Mouse (Mus musculus): Measurements from ENCODE around the gene Elf2. TPM values are rescaled to one million over a fixed set of nuclear protein-coding genes. Genes with fewer than 3 reads are reported as not detected.

The Elf2 gene
- total and polyA plus RNA-seq, 3 experiments = 31.2 to 41.2 (median 32.2) TPM

DNA sequence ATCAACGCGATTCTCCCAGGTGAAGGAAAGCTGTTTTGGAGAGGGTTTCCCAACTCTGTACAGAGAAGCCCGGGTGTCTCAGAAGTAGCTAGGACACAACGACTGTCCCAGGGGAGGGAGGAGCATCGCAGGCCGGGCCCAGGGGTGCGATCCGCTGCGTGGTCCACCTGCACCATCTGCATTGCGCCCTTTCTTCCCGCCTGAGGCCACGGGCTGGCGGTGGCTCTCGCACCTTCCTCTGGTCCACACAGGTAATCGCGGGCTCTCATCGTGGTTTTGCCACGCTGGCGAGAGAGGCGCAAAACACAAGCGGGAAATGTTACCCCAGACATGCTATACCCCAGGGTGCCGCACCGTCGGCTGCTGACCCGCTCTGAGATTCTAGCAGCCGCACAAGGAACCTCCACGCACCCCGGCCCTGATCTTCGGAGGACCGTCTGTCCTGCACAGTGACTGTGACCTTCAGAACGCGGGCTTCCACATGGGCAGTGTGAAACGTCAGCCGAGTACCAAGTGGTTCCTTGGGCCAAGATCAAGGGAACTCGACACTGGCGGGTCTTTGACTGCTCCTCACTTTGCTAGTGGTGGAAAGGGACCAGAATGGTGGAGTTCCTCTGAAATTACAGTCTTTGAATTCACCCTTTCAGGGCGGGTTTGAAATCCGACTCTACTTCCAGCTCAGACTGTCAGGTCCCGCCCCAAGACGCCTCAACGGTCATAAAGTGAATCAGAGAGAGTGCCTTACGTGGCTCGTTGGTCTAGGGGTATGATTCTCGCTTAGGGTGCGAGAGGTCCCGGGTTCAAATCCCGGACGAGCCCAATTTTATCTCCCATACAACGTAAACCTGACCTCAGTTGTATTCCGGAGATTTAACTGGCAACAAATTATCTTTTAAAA is 18.4 kb upstream of the Elf2 start (continued):
- TF ChIP-seq E2F4 (IDR thresholded peaks at IDR 0.05; ENCODE audit: insufficient replicate concordance, low read depth, low read length) = peak; percentile 83; the same call in 1 of the 2 replicates
- TF ChIP-seq UBTF (IDR thresholded peaks at IDR 0.05; ENCODE audit: low read depth, low read length) = peak; percentile 83; the same call in 1 of the 2 replicates
- TF ChIP-seq NELFE (IDR thresholded peaks at IDR 0.05; ENCODE audit: low read depth, low read length) = no peak
- no peak for TF ChIP-seq USF1 (IDR thresholded peaks at IDR 0.05; ENCODE audit: low read depth, low read length)
- no peak for TF ChIP-seq ZNF384 (IDR thresholded peaks at IDR 0.05; ENCODE audit: low read depth, low read length)

DNA sequence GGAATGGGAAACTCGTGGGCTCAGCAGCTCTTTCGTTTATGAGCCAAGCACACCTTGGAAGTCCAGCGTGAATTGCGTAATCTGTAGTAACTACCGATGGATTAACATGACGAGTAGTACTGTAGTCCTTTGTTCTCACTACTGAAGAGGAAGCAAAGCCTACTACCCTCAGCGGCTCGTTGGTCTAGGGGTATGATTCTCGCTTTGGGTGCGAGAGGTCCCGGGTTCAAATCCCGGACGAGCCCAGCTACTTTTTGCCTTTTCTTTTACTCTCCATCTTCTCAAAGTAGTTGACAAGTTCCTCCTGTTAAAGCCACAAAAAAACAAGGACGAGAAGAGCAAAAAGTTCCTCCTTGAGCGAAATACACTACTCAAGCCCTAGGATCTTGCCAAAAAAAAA is 17.7 kb upstream of the Elf2 start:
- peak; percentile 92 for DNase-seq (ENCODE audit: extremely low read depth)
- no peaks in the 10 kb centered on the region for H3K36me3 ChIP-seq (replicated peaks in 1 of 2; ENCODE audit: control insufficient read depth in 1 of 2, insufficient read depth in 1 of 2, low read length in 1 of 2)
- no peaks in the 10 kb centered on the region for H3K27me3 ChIP-seq (replicated peaks)
- no peaks in the 10 kb centered on the region for H3K79me2 ChIP-seq (replicated peaks; ENCODE audit: control insufficient read depth, extremely low read depth, insufficient read depth, poor library complexity, severe bottlenecking)
- peak overlapping the region; percentile 52; the same call in 1 of the 2 replicates for H3K4me2 ChIP-seq (ENCODE audit: insufficient read depth, low read depth, poor library complexity, severe bottlenecking)
- in situ Hi-C loops (cut with MboI; ENCODE audit: low pct_ligation_motif_present, low pct_unique_long_range_greater_than_20kb, low sequenced_read_pairs) = loop anchor here (10.0 kb wide), 1 partner anchor 73 kb away; no protein-coding TSS in a partner anchor
- peak overlapping the region; percentile 75 to 94 (median 91) for H3K4me3 ChIP-seq (replicated peaks in 1 of 3; ENCODE audit: low read depth in 2 of 3, low read length in 2 of 3, poor library complexity in 1 of 3)
- peaks cover 4% of the 10 kb centered on the region in 2 experiments for H3K4me1 ChIP-seq (ENCODE audit: control insufficient read depth in 1 of 2, insufficient read depth in 2 of 2)
- no peaks in the 10 kb centered on the region for H3K9me3 ChIP-seq (replicated peaks; ENCODE audit: low read length)
- dilution Hi-C loops (cut with MboI; ENCODE audit: extremely low pct_ligation_motif_present, extremely low pct_unique_long_range_greater_than_20kb, low sequenced_read_pairs) = no loop called here
- H3K9ac ChIP-seq (ENCODE audit: insufficient read depth, low read depth) = peak overlapping the region; percentile 61
- H3K27ac ChIP-seq (ENCODE audit: insufficient read depth, low read depth) = no peak overlapping the region
- TF ChIP-seq BHLHE40 (IDR thresholded peaks at IDR 0.05; ENCODE audit: low read depth, low read length) (no peak), PAX5 (IDR thresholded peaks at IDR 0.05; ENCODE audit: low read length) (no peak), USF1 (IDR thresholded peaks at IDR 0.05; ENCODE audit: low read depth, low read length) (no peak), CHD1 (IDR thresholded peaks at IDR 0.05; ENCODE audit: low read depth, low read length) (no peak), ZC3H11A (IDR thresholded peaks at IDR 0.05; ENCODE audit: low read depth, low read length) (no peak), JUN (IDR thresholded peaks at IDR 0.05; ENCODE audit: insufficient read depth, low read depth, low read length) (no peak), POLR2A (IDR thresholded peaks at IDR 0.05; ENCODE audit: low read depth, low read length) (no peak), IRF4 (IDR thresholded peaks at IDR 0.05; ENCODE audit: low read depth, low read length) (no peak; the same call in 1 of the 2 replicates), JUND (conservative IDR thresholded peaks at IDR 0.05; ENCODE audit: low read depth, low read length) (no peak), SMC3 (IDR thresholded peaks at IDR 0.05; ENCODE audit: low read depth, low read length) (no peak), USF2 (conservative IDR thresholded peaks at IDR 0.05; ENCODE audit: low read depth, low read length) (no peak), EP300 (IDR thresholded peaks at IDR 0.05; ENCODE audit: low read length) (no peak), KAT2A (IDR thresholded peaks at IDR 0.05; ENCODE audit: insufficient replicate concordance, low read length) (peak; percentile 81; the same call in 1 of the 2 replicates), MAFK (IDR thresholded peaks at IDR 0.05; ENCODE audit: insufficient replicate concordance, low read length) (peak; percentile 96), CTCF (conservative IDR thresholded peaks at IDR 0.05 in 1 of 2, IDR thresholded peaks at IDR 0.05 in 1 of 2; ENCODE audit: low read depth in 2 of 2, low read length in 2 of 2) (no peak), ZNF384 (IDR thresholded peaks at IDR 0.05; ENCODE audit: low read depth, low read length) (peak; percentile 82), TCF12 (IDR thresholded peaks at IDR 0.05; ENCODE audit: low read depth, low read length) (no peak), ZKSCAN1 (IDR thresholded peaks at IDR 0.05; ENCODE audit: borderline replicate concordance, low read depth, low read length) (no peak), ELF1 (IDR thresholded peaks at IDR 0.05; ENCODE audit: low read depth, low read length) (peak; percentile 97), POLR2AphosphoS2 (IDR thresholded peaks at IDR 0.05; ENCODE audit: low read depth, low read length) (no peak), MAX (IDR thresholded peaks at IDR 0.05; ENCODE audit: low read length) (no peak), GABPA (IDR thresholded peaks at IDR 0.05; ENCODE audit: insufficient replicate concordance, low read depth, low read length) (no peak), ZMIZ1 (IDR thresholded peaks at IDR 0.05; ENCODE audit: low read depth, low read length) (no peak), ETS1 (conservative IDR thresholded peaks at IDR 0.05; ENCODE audit: low read depth, low read length) (no peak), RAD21 (IDR thresholded peaks at IDR 0.05; ENCODE audit: low read depth, low read length) (no peak), MEF2A (IDR thresholded peaks at IDR 0.05; ENCODE audit: borderline replicate concordance, low read depth, low read length) (no peak), CHD2 (IDR thresholded peaks at IDR 0.05; ENCODE audit: low read length) (no peak), RCOR1 (conservative IDR thresholded peaks at IDR 0.05; ENCODE audit: low read depth, low read length) (no peak), NELFE (IDR thresholded peaks at IDR 0.05; ENCODE audit: low read depth, low read length) (no peak), MYC (IDR thresholded peaks at IDR 0.05; ENCODE audit: low read depth, low read length) (no peak), MAZ (IDR thresholded peaks at IDR 0.05; ENCODE audit: low read depth, low read length) (no peak), E2F4 (IDR thresholded peaks at IDR 0.05; ENCODE audit: insufficient replicate concordance, low read depth, low read length) (0 out of 2 replicates have a peak, but pooled peaks have one; percentile 80), UBTF (IDR thresholded peaks at IDR 0.05; ENCODE audit: low read depth, low read length) (no peak), NRF1 (IDR thresholded peaks at IDR 0.05; ENCODE audit: low read depth, low read length) (peak; percentile 63), SIN3A (IDR thresholded peaks at IDR 0.05; ENCODE audit: low read length) (no peak; the same call in 1 of the 2 replicates)
